Comparison of ENCODE assay signal across 8 mouse cellular contexts in genomic region chr11:22584488-22585158, GRCm38 (mm10).
A peak's percentile ranks its signal among the peaks of the same experiment; 100 is the strongest.
DNase-seq lines count a peak whose midpoint lies in the region; ATAC-seq lines count a peak whose summit lies in the region.

No protein-coding gene starts in this region.

- no peaks in the 10 kb centered on the region for H3K36me3 ChIP-seq in forebrain, embryonic 16.5 days (ENCODE audit: control insufficient read depth, insufficient read depth)
- H3K36me3 ChIP-seq in hindbrain, embryonic 13.5 days, result no peaks in the 10 kb centered on the region

- H3K4me3 ChIP-seq in forebrain, embryonic 16.5 days (replicated peaks; ENCODE audit: low read length), result peak overlapping the region; percentile 24
- peak overlapping the region; percentile 27 for H3K4me3 ChIP-seq in hindbrain, embryonic 13.5 days

- peak overlapping the region; percentile 46 for H3K9ac ChIP-seq in forebrain, embryonic 16.5 days (replicated peaks; ENCODE audit: low read depth, low read length)
- H3K9ac ChIP-seq in hindbrain, embryonic 13.5 days, result peak overlapping the region; percentile 58

- peak; percentile 73 for DNase-seq in MN1 (ENCODE audit: low spot score)
- DNase-seq in brain, adult 2 months (ENCODE audit: low read depth, low spot score), result peak; percentile 85
- DNase-seq in layer of hippocampus, postnatal 10 days (ENCODE audit: low spot score in 2 of 2), result peak; percentile 60 to 66
- DNase-seq in lung, postnatal 36 days, result peak; percentile 87
- peak; percentile 18 for DNase-seq in skeletal muscle tissue, adult 2 months (ENCODE audit: low read depth, low spot score)
- DNase-seq in urinary bladder, adult 2 months (ENCODE audit: low spot score), result no peak

- peak overlapping the region; percentile 40 for H3K4me2 ChIP-seq in forebrain, embryonic 16.5 days (ENCODE audit: low read length)
- peak overlapping the region; percentile 52 for H3K4me2 ChIP-seq in hindbrain, embryonic 13.5 days

- ATAC-seq in forebrain, embryonic 16.5 days, result peak; percentile 89
- ATAC-seq in hindbrain, embryonic 13.5 days (ENCODE audit: low FRiP score), result peak; percentile 93

- H3K27ac ChIP-seq in forebrain, embryonic 16.5 days (ENCODE audit: low read length), result peak overlapping the region; percentile 82
- peak overlapping the region; percentile 90 for H3K27ac ChIP-seq in hindbrain, embryonic 13.5 days

- no peaks in the 10 kb centered on the region for H3K27me3 ChIP-seq in forebrain, embryonic 16.5 days (replicated peaks; ENCODE audit: control insufficient read depth, insufficient read depth, low read length)
- no peaks in the 10 kb centered on the region for H3K27me3 ChIP-seq in hindbrain, embryonic 13.5 days

- no peaks in the 10 kb centered on the region for H3K9me3 ChIP-seq in forebrain, embryonic 16.5 days (ENCODE audit: control insufficient read depth, low read length)
- no peaks in the 10 kb centered on the region for H3K9me3 ChIP-seq in hindbrain, embryonic 13.5 days

- 7% methylated on average over 14 of the region's 14 CpGs for WGBS in forebrain, embryonic 16.5 days
- 5% methylated on average over 14 of the region's 14 CpGs for WGBS in hindbrain, embryonic 13.5 days

- peaks cover 24% of the 10 kb centered on the region for H3K4me1 ChIP-seq in forebrain, embryonic 16.5 days (replicated peaks; ENCODE audit: control insufficient read depth, insufficient read depth, low read length)
- H3K4me1 ChIP-seq in hindbrain, embryonic 13.5 days (replicated peaks), result peaks cover 36% of the 10 kb centered on the region
